ENCODE assay signal across 11 mouse cellular contexts in the genomic region with DNA sequence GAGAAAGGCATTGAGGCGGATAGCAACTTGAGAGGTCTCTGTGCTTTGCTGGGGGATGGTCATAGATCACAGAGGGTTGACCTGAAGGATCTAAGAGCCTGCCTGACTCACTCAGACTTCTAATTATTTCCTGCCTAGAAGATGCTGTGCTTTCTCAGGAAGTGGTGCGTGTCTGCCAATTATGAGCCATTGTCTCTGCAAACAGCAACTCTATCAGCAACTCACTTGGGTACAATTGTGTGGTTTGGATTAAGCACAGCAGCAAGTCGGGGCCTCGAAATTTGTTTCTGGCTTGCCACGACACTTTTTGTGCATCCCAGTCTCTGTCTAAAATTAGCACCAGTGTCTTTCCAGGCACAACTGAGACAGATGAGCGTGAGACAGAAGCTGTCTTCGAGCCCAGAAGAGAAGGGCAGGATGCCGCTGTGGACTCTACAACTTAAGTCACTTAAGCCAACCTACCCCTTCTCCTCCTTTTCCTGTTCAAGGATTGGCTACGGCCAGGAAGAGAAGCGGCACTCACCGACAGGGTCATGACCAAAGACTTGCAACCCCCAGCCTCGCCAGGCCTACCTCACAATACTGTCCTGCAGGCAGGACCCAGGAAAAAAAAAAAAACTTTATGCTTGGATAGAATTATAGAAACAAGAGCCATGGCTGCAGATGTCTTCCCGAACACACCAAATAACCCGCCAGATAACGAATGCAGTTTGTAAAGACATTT. TPM values are rescaled to one million over a fixed set of nuclear protein-coding genes. Genes with fewer than 3 reads are reported as not detected.
A peak's percentile ranks its signal among the peaks of the same experiment; 100 is the strongest.
DNase-seq lines count a peak whose midpoint lies in the region; ATAC-seq lines count a peak whose summit lies in the region.
"Had no signal": no experiment of that assay in that cellular context is flagged by ENCODE, and none has a peak within 500 bp of the region (broad histone marks: within the 10 kb centered on the region; RNA-seq: fewer than 3 reads in every experiment).

No protein-coding gene starts in this region.

- peaks cover 14% of the 10 kb centered on the region for H3K4me1 ChIP-seq in limb, embryonic 12.5 days (replicated peaks)
- peaks cover 22% of the 10 kb centered on the region for H3K4me1 ChIP-seq in limb, embryonic 10.5 days
- H3K4me1 ChIP-seq in heart, embryonic 14.5 days (ENCODE audit: control insufficient read depth in 2 of 2, insufficient read depth in 2 of 2, low read length in 2 of 2): peaks cover 4 to 10% of the 10 kb centered on the region in 2 experiments; a peak in 2 of 4 replicates
- no peaks in the 10 kb centered on the region for H3K4me1 ChIP-seq in midbrain, embryonic 10.5 days
- H3K4me1 ChIP-seq: forebrain, embryonic 13.5 days; midbrain, embryonic 13.5 days had no signal

- peaks cover 42% of the 10 kb centered on the region for H3K36me3 ChIP-seq in limb, embryonic 12.5 days
- H3K36me3 ChIP-seq in limb, embryonic 10.5 days: peaks cover 43% of the 10 kb centered on the region
- peaks cover 42% of the 10 kb centered on the region for H3K36me3 ChIP-seq in heart, embryonic 14.5 days (ENCODE audit: control insufficient read depth, insufficient read depth, low read length)
- H3K36me3 ChIP-seq in midbrain, embryonic 10.5 days: peaks cover 46% of the 10 kb centered on the region

- no peak for ATAC-seq in limb, embryonic 12.5 days (ENCODE audit: insufficient number of reproducible peaks, insufficient read depth, low FRiP score, low TSS enrichment, low read depth)
- no peak for ATAC-seq in heart, embryonic 14.5 days (ENCODE audit: insufficient number of reproducible peaks, insufficient read depth, low FRiP score, low read depth)
- ATAC-seq: forebrain, embryonic 13.5 days; midbrain, embryonic 13.5 days had no signal

- H3K4me2 ChIP-seq in limb, embryonic 12.5 days: no peak overlapping the region
- H3K4me2 ChIP-seq in heart, embryonic 14.5 days (ENCODE audit: low read length): no peak overlapping the region
- H3K4me2 ChIP-seq: forebrain, embryonic 13.5 days; midbrain, embryonic 13.5 days had no signal

- peak overlapping the region; percentile 45; the same call in 1 of the 2 replicates for H3K27ac ChIP-seq in limb, embryonic 12.5 days
- no peak overlapping the region; the same call in 1 of the 2 replicates for H3K27ac ChIP-seq in limb, embryonic 10.5 days
- H3K27ac ChIP-seq in heart, embryonic 14.5 days (replicated peaks in 1 of 2; ENCODE audit: control insufficient read depth in 1 of 2, insufficient read depth in 1 of 2, low read depth in 2 of 2, low read length in 2 of 2): no peak overlapping the region
- H3K27ac ChIP-seq in midbrain, embryonic 10.5 days (replicated peaks): no peak overlapping the region
- H3K27ac ChIP-seq: forebrain, embryonic 13.5 days; midbrain, embryonic 13.5 days had no signal

- no peak for DNase-seq in limb, embryonic 10.5 days (ENCODE audit: low spot score)
- peak; percentile 53 for DNase-seq in brain, adult 2 months (ENCODE audit: low read depth, low spot score)
- peak; percentile 53 for DNase-seq in lung, postnatal 10 days
- no peak for DNase-seq in midbrain, embryonic 10.5 days (ENCODE audit: low spot score)
- DNase-seq in adrenal gland, postnatal 14 days: no peak
- DNase-seq: cerebellum, adult 9-10 months; left cerebral cortex, postnatal 4 days had no signal

- H3K4me3 ChIP-seq in limb, embryonic 12.5 days (replicated peaks): no peak overlapping the region
- H3K4me3 ChIP-seq in limb, embryonic 10.5 days: no peak overlapping the region
- no peak overlapping the region for H3K4me3 ChIP-seq in heart, embryonic 14.5 days (ENCODE audit: control insufficient read depth in 1 of 2, insufficient read depth in 1 of 2, low read depth in 1 of 2, low read length in 2 of 2)
- H3K4me3 ChIP-seq in midbrain, embryonic 10.5 days: no peak overlapping the region
- H3K4me3 ChIP-seq: forebrain, embryonic 13.5 days; midbrain, embryonic 13.5 days had no signal

- WGBS in limb, embryonic 12.5 days: 66% methylated on average over 15 of the region's 15 CpGs
- WGBS in limb, embryonic 10.5 days: 64% methylated on average over 15 of the region's 15 CpGs
- 42% methylated on average over 15 of the region's 15 CpGs for WGBS in heart, embryonic 14.5 days
- 82% methylated on average over 15 of the region's 15 CpGs for WGBS in midbrain, embryonic 10.5 days

- 0 out of 2 replicates have a peak, but pooled peaks cover 4% of the 10 kb centered on the region for H3K9me3 ChIP-seq in limb, embryonic 12.5 days
- H3K9me3 ChIP-seq in limb, embryonic 10.5 days (replicated peaks): no peaks in the 10 kb centered on the region
- no peaks in the 10 kb centered on the region for H3K9me3 ChIP-seq in heart, embryonic 14.5 days (ENCODE audit: control insufficient read depth, low read length)
- H3K9me3 ChIP-seq in midbrain, embryonic 10.5 days (replicated peaks): no peaks in the 10 kb centered on the region
- H3K9me3 ChIP-seq: forebrain, embryonic 13.5 days; midbrain, embryonic 13.5 days had no signal

- no peak overlapping the region for H3K9ac ChIP-seq in limb, embryonic 12.5 days (replicated peaks)
- H3K9ac ChIP-seq in heart, embryonic 14.5 days (ENCODE audit: low read length): 0 out of 2 replicates have a peak overlapping the region, but pooled peaks have one; percentile 14
- H3K9ac ChIP-seq: forebrain, embryonic 13.5 days; midbrain, embryonic 13.5 days had no signal

- H3K27me3 ChIP-seq in limb, embryonic 12.5 days: no peaks in the 10 kb centered on the region
- H3K27me3 ChIP-seq in limb, embryonic 10.5 days (ENCODE audit: low read depth, poor library complexity, severe bottlenecking): no peaks in the 10 kb centered on the region
- H3K27me3 ChIP-seq in heart, embryonic 14.5 days (ENCODE audit: control insufficient read depth, insufficient read depth, low read length): no peaks in the 10 kb centered on the region
- no peaks in the 10 kb centered on the region for H3K27me3 ChIP-seq in midbrain, embryonic 10.5 days (ENCODE audit: low read depth, poor library complexity, severe bottlenecking)
- H3K27me3 ChIP-seq: forebrain, embryonic 13.5 days; midbrain, embryonic 13.5 days had no signal

RNA-seq across cellular contexts. Expression of a gene that starts 8.8 kb away (rescaled TPM):
- polyA plus RNA-seq in limb, embryonic 12.5 days (2016; fragmentation: Nextera tagmentation; extraction: Ambion mirVana): 80.6 and 83.3 TPM in 2 replicates
- 126 and 133 TPM in 2 replicates for polyA plus RNA-seq in limb, embryonic 10.5 days (2016; fragmentation: Nextera tagmentation; extraction: Ambion mirVana)
- 49.7 and 60.0 TPM in 2 replicates for polyA plus RNA-seq in heart, embryonic 14.5 days (2014; fragmentation: Nextera tagmentation; extraction: Ambion mirVana)
- 120 and 121 TPM in 2 replicates for polyA plus RNA-seq in midbrain, embryonic 10.5 days (2016; fragmentation: Nextera tagmentation; extraction: Ambion mirVana)
- total RNA-seq in adrenal gland, postnatal 14 days (2021): 69.7 and 79.3 TPM in 2 replicates

RNA-seq across cellular contexts. Expression of a gene that starts 42.4 kb away (rescaled TPM):
- 10.9 and 11.1 TPM in 2 replicates for polyA plus RNA-seq in limb, embryonic 12.5 days (2016; fragmentation: Nextera tagmentation; extraction: Ambion mirVana)
- polyA plus RNA-seq in limb, embryonic 10.5 days (2016; fragmentation: Nextera tagmentation; extraction: Ambion mirVana): 7.0 and 8.2 TPM in 2 replicates
- polyA plus RNA-seq in heart, embryonic 14.5 days (2014; fragmentation: Nextera tagmentation; extraction: Ambion mirVana): 6.2 and 7.6 TPM in 2 replicates
- 8.2 and 8.8 TPM in 2 replicates for polyA plus RNA-seq in midbrain, embryonic 10.5 days (2016; fragmentation: Nextera tagmentation; extraction: Ambion mirVana)
- 9.3 and 11.3 TPM in 2 replicates for total RNA-seq in adrenal gland, postnatal 14 days (2021)

RNA-seq across cellular contexts. Expression of a gene that starts 50.4 kb away (rescaled TPM):
- polyA plus RNA-seq in limb, embryonic 12.5 days (2016; fragmentation: Nextera tagmentation; extraction: Ambion mirVana): 17.0 and 17.8 TPM in 2 replicates
- 6.9 and 9.6 TPM in 2 replicates for polyA plus RNA-seq in limb, embryonic 10.5 days (2016; fragmentation: Nextera tagmentation; extraction: Ambion mirVana)
- polyA plus RNA-seq in heart, embryonic 14.5 days (2014; fragmentation: Nextera tagmentation; extraction: Ambion mirVana): 8.9 and 10.6 TPM in 2 replicates
- 2.9 and 3.9 TPM in 2 replicates for polyA plus RNA-seq in midbrain, embryonic 10.5 days (2016; fragmentation: Nextera tagmentation; extraction: Ambion mirVana)
- 0.85 and 1.2 TPM in 2 replicates for total RNA-seq in adrenal gland, postnatal 14 days (2021)

Comparison
In these comparisons a context has a peak if more than half of its experiments do, and no peak if none do; other contexts are left out.
1. DNase-seq: peak in brain, adult 2 months (single experiment) and lung, postnatal 10 days (single experiment); none in limb, embryonic 10.5 days (single experiment), midbrain, embryonic 10.5 days (single experiment) and adrenal gland, postnatal 14 days (single experiment).